24 mouse cellular contexts compared by ENCODE assay signal in genomic region chr7:100126514-100126913, GRCm38 (mm10). TPM values are rescaled to one million over a fixed set of nuclear protein-coding genes. Genes with fewer than 3 reads are reported as not detected.
"Had no signal": no experiment of that assay in that cellular context is flagged by ENCODE, and none has a peak within 500 bp of the region (broad histone marks: within the 10 kb centered on the region; RNA-seq: fewer than 3 reads in every experiment).

No protein-coding gene starts in this region.

- H3K9ac ChIP-seq: limb, embryonic 13.5 days; liver, embryonic 12.5 days; liver, embryonic 15.5 days; lung, embryonic 15.5 days; midbrain, embryonic 15.5 days; neural tube, embryonic 12.5 days; neural tube, embryonic 15.5 days had no signal

- H3K27me3 ChIP-seq: limb, embryonic 13.5 days; liver, embryonic 15.5 days; lung, embryonic 15.5 days; midbrain, embryonic 15.5 days; neural tube, embryonic 12.5 days; neural tube, embryonic 15.5 days had no signal

- H3K27ac ChIP-seq: limb, embryonic 10.5 days; limb, embryonic 13.5 days; liver, embryonic 12.5 days; liver, embryonic 15.5 days; lung, embryonic 15.5 days; midbrain, embryonic 15.5 days; neural tube, embryonic 12.5 days; neural tube, embryonic 15.5 days had no signal

- H3K36me3 ChIP-seq: limb, embryonic 10.5 days; limb, embryonic 13.5 days; liver, embryonic 12.5 days; liver, embryonic 15.5 days; lung, embryonic 15.5 days; midbrain, embryonic 15.5 days; neural tube, embryonic 12.5 days; neural tube, embryonic 15.5 days had no signal

- H3K9me3 ChIP-seq: limb, embryonic 13.5 days; liver, embryonic 12.5 days; liver, embryonic 15.5 days; lung, embryonic 15.5 days; midbrain, embryonic 15.5 days; neural tube, embryonic 12.5 days; neural tube, embryonic 15.5 days had no signal

- H3K4me2 ChIP-seq: limb, embryonic 13.5 days; liver, embryonic 12.5 days; liver, embryonic 15.5 days; lung, embryonic 15.5 days; midbrain, embryonic 11.5 days; midbrain, embryonic 15.5 days; neural tube, embryonic 12.5 days; neural tube, embryonic 15.5 days had no signal

- DNase-seq: kidney, adult 18-20 months; kidney, adult 9 months; kidney, postnatal 14 days; kidney, postnatal 4 days; liver; lung, adult 18-20 months; lung, postnatal 10 days; lung, postnatal 36 days; right cerebral cortex, adult 18-20 months; right cerebral cortex, postnatal 14 days; thymus, adult 18-20 months; thymus, postnatal 36 days had no signal

- H3K4me1 ChIP-seq: neural tube, embryonic 12.5 days had no signal

- ATAC-seq: liver, embryonic 12.5 days; midbrain, embryonic 15.5 days had no signal

- H3K4me3 ChIP-seq: limb, embryonic 10.5 days; limb, embryonic 13.5 days; liver, embryonic 12.5 days; liver, embryonic 15.5 days; lung, embryonic 15.5 days; megakaryocyte, embryonic 14.5 days; midbrain, embryonic 15.5 days; neural tube, embryonic 12.5 days; neural tube, embryonic 15.5 days had no signal

RNA-seq across cellular contexts. Expression of gene Kcne3, which starts 49.8 kb away (rescaled TPM):
- total RNA-seq: layer of hippocampus, postnatal 14 days; left cerebral cortex, postnatal 25 days had no signal
